Mouse (Mus musculus): ENCODE results near the gene Rars.

The Rars gene

DNA sequence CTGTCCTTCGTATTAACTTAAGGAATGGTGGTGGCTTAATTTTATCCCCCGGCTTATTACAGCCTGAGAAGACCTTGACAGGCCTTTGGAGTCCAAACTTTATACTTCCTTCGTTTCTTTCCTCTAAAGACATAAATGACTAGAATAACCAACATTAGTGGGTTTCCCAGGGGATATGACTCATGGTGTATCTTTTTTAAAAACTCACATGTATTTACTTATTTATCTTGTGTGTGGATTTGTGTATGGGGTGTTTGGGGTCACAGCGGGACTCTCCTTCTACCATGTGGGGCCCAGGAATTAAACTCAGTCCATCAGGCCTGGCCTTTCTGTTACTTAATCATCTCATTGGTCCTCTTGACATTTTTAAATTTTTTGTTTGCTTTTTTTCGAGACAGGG, 67.5 kb downstream of the Rars start:
- no peak for DNase-seq

GRCm38 (mm10) chr11:35760627-35761003, 73.7 kb downstream of the Rars start:
- DNase-seq: no peak

DNA sequence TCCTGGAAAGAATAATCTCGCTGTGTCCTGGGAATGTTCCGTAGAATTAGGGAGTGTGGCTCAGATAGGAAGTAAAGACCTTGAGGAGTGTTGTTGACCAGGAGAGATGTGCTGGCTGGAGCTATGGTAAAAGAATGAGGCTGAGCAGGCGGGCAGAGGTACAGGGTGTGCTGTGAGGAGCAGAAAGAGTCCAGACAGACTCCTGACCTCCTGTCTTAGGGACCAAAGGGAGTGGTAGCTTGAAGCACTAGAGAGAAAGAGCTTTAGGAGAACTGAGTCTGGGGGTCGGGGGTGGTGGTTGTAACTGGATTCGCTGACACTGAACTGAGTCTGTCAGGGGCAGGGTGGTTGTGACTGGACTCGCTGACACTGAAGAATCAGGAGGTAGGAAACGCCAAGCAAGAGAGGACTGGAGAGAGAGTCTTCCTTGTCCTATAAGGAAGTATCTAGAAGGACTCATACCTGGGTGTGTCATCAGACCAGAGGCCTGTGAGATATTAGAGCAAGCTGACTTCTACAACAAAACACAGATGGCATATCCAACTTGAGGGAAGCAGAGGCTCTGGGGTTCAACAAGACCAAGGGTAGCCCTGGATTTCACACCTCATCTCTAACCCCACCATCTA, 74.2 kb downstream of the Rars start:
- no peak for DNase-seq

All from right cerebral cortex, postnatal 4 days (tissue).